Mouse (Mus musculus) C2C12 (cell line): ENCODE data around the gene Rbm33. TPM values are rescaled to one million over a fixed set of nuclear protein-coding genes. Genes with fewer than 3 reads are reported as not detected.

Experiments
- H3K27me3 ChIP-seq: one replicate; pipeline ENCODE4 v1.6.1; 2011; ENCODE audit not compliant: control insufficient read depth, insufficient read depth, insufficient read length
- H3K36me3 ChIP-seq: one replicate; pipeline ENCODE4 v1.6.1; 2011; ENCODE audit not compliant: control insufficient read depth, insufficient read depth
- H3K4me3 ChIP-seq: one replicate; pipeline ENCODE4 v1.5.1; 2011; ENCODE audit warnings: mild to moderate bottlenecking, control low read depth; ENCODE audit not compliant: poor library complexity, insufficient read depth, severe bottlenecking
- H3K79me2 ChIP-seq: one replicate; pipeline ENCODE4 v1.6.1; 2011; ENCODE audit not compliant: control insufficient read depth, insufficient read depth
- H3K79me3 ChIP-seq: one replicate; pipeline ENCODE4 v1.6.1; 2011; ENCODE audit warnings: low read depth, control low read depth
- H3ac ChIP-seq: one replicate; pipeline ENCODE3; 2011; ENCODE audit warnings: low read depth; ENCODE audit not compliant: control insufficient read depth, insufficient read length
- CEBPB ChIP-seq: IDR thresholded peaks from one replicate; pipeline ENCODE4 v1.6.1; 2011; ENCODE audit warnings: low read depth, mild to moderate bottlenecking, control low read depth, moderate library complexity
- CTCF ChIP-seq: IDR thresholded peaks from one replicate; pipeline ENCODE4 v1.5.1; 2011; ENCODE audit not compliant: control insufficient read depth, insufficient read depth, insufficient read length
- FOSL1 ChIP-seq: IDR thresholded peaks from one replicate; pipeline ENCODE4 v1.8.0; 2011; ENCODE audit warnings: mild to moderate bottlenecking, low read length; ENCODE audit not compliant: poor library complexity, insufficient read depth, severe bottlenecking
- MAX ChIP-seq: IDR thresholded peaks from one replicate; pipeline ENCODE4 v1.6.1; 2011; ENCODE audit warnings: mild to moderate bottlenecking, control low read depth
- MYOD1 ChIP-seq: IDR thresholded peaks from one replicate; pipeline ENCODE4 v1.6.1; 2011; ENCODE audit warnings: low read depth; ENCODE audit not compliant: control insufficient read depth, insufficient read length
- MYOG ChIP-seq: IDR thresholded peaks from one replicate; pipeline ENCODE4 v1.6.1; 2011; ENCODE audit not compliant: control insufficient read depth, insufficient read length; ENCODE audit errors: extremely low read depth
- USF1 ChIP-seq: IDR thresholded peaks from one replicate; pipeline ENCODE4 v1.6.1; 2011; ENCODE audit warnings: low read depth, mild to moderate bottlenecking, control low read depth, moderate library complexity
- polyA plus RNA-seq: library from polyadenylated mRNA; unstranded; fragments of >200 nt; fragmentation: generic; extraction: Trizol; gene quantifications from one replicate; pipeline ENCODE4 v1.2.1, GENCODE M21; 2012; ENCODE audit warnings: missing spikeins

Gene Rbm33
- polyA plus RNA-seq, 1 experiment = 10.1 TPM

DNA sequence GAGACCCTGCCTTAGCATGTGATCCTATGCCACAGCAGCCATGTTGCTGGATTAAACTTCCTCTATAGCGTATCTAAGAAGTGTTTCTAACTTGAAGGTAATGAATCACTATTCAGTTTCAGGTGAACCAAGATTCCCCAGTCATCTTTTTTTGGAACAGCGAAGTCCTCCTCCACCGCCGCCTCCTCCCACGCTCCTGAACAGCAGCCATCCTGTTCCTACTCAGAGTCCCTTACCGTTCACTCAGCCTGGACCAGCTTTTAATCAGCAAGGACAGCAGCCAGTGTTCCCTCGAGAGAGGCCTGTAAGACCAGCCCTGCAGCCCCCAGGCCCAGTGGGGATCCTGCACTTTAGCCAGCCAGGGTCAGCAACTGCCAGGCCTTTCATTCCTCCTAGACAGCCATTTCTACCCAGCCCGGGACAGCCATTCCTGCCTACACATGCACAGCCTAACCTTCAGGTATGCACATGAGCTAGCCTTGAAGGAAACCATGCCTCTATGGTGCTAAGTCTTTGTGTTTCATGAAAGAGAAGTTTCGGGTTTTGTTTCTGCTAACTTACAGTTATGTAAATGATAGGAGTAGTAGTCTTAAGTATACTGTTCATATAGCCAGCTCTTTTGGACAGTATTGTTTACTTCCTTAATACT lies 70.7 kb downstream of the Rbm33 start:
- peaks cover 59% of the 10 kb centered on the region for H3K36me3 ChIP-seq

DNA sequence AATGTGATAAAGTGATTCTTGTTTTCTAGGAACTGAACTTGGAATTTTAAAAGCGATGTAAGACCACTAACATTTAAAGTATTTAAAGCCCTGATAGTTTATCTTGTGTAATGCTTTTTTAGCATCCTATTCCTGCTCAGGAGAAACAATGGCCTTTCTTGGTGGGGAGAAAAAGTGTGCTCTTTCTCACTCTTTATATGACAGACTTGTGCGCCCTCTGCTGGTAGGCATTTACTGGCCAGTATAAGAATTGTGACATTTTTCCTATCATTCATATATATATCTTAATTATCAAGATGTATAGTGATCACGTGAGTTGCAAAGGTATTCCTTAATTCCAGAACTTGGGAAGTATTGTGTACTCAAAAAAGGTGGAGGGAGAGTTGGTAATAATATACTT lies 71.3 kb downstream of the Rbm33 start:
- Histone ChIP-seq H3K79me3 (no peaks in the 10 kb centered on the region), H3K36me3 (peaks cover 63% of the 10 kb centered on the region), H3K27me3 (no peaks in the 10 kb centered on the region), H3ac (no peak overlapping the region), H3K79me2 (no peaks in the 10 kb centered on the region), H3K4me3 (no peak overlapping the region)
- TF ChIP-seq FOSL1 (no peak), CEBPB (no peak), MYOD1 (no peak), USF1 (no peak), MYOG (no peak), CTCF (no peak)

More for the DNA sequence above, 70.7 kb downstream of the Rbm33 start:
- TF ChIP-seq MYOG (no peak), FOSL1 (no peak), MYOD1 (no peak), CTCF (no peak), CEBPB (no peak), USF1 (no peak), MAX (no peak)
- Histone ChIP-seq H3K27me3 (no peaks in the 10 kb centered on the region), H3ac (no peak overlapping the region), H3K79me3 (peaks cover 2% of the 10 kb centered on the region), H3K4me3 (no peak overlapping the region), H3K79me2 (no peaks in the 10 kb centered on the region)

DNA sequence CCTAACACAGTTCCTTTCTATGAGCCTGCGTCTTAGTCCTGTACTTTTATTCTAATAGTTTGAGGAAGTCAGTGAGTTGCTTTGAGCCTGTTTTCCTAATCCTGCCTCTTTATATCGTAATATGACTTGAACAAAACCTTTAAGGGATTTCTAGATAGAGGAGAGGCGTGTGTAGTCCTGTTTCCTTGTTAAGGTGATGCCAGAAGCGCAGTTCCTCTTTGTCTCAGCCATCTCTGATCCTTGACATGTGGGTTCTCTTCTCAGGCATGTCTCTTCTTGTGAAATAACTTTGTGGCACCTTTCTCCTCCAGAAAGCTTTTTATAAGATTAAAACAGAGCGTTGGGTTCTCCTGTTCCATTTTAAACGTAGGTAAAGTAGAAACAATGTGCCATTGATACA lies 73.3 kb downstream of the Rbm33 start:
- Histone ChIP-seq H3ac (no peak overlapping the region), H3K79me3 (no peaks in the 10 kb centered on the region), H3K4me3 (no peak overlapping the region), H3K36me3 (peaks cover 84% of the 10 kb centered on the region), H3K79me2 (no peaks in the 10 kb centered on the region), H3K27me3 (no peaks in the 10 kb centered on the region)
- no peak for TF ChIP-seq MAX
- TF ChIP-seq CEBPB = no peak
- no peak for TF ChIP-seq MYOD1
- no peak for TF ChIP-seq USF1
- no peak for TF ChIP-seq FOSL1
- no peak for TF ChIP-seq CTCF
- no peak for TF ChIP-seq MYOG

DNA sequence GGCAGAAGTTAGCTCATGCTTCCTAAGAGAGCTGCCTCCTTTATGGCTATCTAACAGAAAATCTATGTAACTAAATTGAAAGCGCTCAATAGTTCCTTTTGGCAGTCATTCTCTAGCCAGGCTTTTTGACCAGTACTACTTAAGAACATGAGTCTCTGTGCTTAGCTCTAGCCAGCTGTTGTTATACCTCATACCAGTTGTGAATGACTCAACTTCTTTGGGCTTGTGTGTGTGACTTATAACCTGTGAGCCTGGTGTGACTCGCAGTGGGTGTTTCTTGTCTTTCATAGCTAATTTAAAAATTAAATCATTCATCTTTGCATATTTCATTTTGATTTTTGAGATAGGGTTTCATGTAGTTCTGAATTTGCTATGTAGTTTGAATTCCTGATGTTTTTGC lies 80.4 kb downstream of the Rbm33 start:
- TF ChIP-seq CEBPB = no peak
- peak; percentile 65 for TF ChIP-seq MYOD1
- TF ChIP-seq FOSL1 = peak; percentile 51
- TF ChIP-seq CTCF = no peak
- H3K79me2 ChIP-seq = peaks cover 48% of the 10 kb centered on the region
- H3K4me3 ChIP-seq = no peak overlapping the region
- H3K79me3 ChIP-seq = peaks cover 34% of the 10 kb centered on the region
- no peaks in the 10 kb centered on the region for H3K27me3 ChIP-seq
- H3ac ChIP-seq = no peak overlapping the region
- peaks cover 54% of the 10 kb centered on the region for H3K36me3 ChIP-seq

DNA sequence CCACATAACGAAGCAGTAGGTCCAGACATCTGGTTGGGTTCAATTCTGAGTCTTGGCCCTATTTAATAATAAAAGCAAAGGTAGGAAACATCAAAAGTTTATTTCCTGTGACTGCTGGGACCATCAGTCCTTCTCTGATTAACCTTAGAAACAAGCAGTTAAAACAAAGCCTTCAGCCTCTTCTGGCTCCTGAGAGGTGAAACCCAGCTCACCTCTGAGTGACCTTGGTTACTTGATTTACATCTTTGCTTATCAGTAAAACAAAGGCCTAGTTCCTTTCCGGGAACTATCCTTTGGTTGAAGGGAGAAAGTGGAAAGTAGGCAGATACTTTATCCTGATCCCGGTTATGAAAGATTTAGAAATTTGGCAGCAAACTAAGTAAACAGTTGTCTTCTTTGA lies 81.8 kb downstream of the Rbm33 start:
- Histone ChIP-seq H3ac (no peak overlapping the region), H3K36me3 (peaks cover 45% of the 10 kb centered on the region)

DNA sequence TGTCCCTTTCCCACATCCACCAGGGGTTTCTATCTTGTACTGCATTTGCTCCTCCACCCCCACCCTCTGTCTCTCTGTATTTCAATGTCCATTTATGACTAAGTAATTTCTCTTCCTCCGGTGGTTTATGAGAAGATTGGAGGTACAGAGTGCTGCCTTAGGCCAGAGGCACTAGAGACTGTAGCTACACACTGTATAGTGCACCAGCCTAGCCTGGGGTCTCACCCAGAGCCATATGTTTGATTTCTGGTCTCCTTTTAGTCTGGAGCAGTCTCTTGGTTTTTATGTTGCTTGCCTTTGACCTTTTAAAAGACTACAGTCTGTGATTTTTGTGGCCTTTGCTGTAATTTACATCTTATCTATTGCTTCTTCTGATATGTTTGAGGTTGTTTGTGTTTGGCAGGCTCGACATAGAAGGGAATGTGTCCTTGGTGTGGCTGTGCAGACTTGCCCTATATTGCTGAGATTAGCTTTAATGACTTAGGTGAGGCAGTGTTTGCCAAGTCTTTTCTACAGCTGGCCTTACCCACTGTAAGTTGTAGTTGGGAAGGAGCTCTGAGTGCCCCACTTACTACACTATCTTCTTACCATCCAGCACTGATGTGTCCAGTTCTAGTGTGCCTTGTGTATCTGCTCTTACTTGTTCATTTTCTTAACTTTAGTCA lies 82.7 kb downstream of the Rbm33 start:
- Histone ChIP-seq H3K79me2 (peaks cover 70% of the 10 kb centered on the region), H3K36me3 (peaks cover 37% of the 10 kb centered on the region)

More for the DNA sequence above, 81.8 kb downstream of the Rbm33 start:
- Histone ChIP-seq H3K4me3 (no peak overlapping the region), H3K79me2 (peaks cover 62% of the 10 kb centered on the region), H3K27me3 (no peaks in the 10 kb centered on the region), H3K79me3 (peaks cover 37% of the 10 kb centered on the region)
- TF ChIP-seq CTCF (no peak), MYOG (no peak), CEBPB (no peak), FOSL1 (no peak), MAX (no peak), MYOD1 (no peak), USF1 (no peak)

More for the DNA sequence above, 82.7 kb downstream of the Rbm33 start:
- no peak overlapping the region for H3K4me3 ChIP-seq
- H3ac ChIP-seq = no peak overlapping the region
- TF ChIP-seq MYOD1 (no peak), MAX (no peak), FOSL1 (no peak), CEBPB (no peak), USF1 (no peak), CTCF (no peak), MYOG (no peak)
- H3K79me3 ChIP-seq = peaks cover 39% of the 10 kb centered on the region
- H3K27me3 ChIP-seq = no peaks in the 10 kb centered on the region
